Mouse (Mus musculus) neural tube, postnatal 0 days (tissue): ENCODE results near the gene Olfr1047. TPM values are rescaled to one million over a fixed set of nuclear protein-coding genes. Genes with fewer than 3 reads are reported as not detected.

Experiments used
- polyA plus RNA-seq: library from polyadenylated mRNA; unstranded; fragments of >200 nt; fragmentation: Nextera tagmentation; extraction: Ambion mirVana; gene quantifications from 2 replicates; pipeline ENCODE4 v1.2.1, GENCODE M21; 2015

The Olfr1047 gene
- polyA plus RNA-seq: not detected in 2 replicates

GRCm38 (mm10) chr2:86231301-86231700 is at the start of gene Olfr1047:
Olfr1047 (minus strand) TSS chr2:86231401.

GRCm38 (mm10) chr2:86278988-86279387 is 47.8 kb upstream of the Olfr1047 start, which contains the start of gene Olfr1051:
Olfr1051 (minus strand) TSS chr2:86279088.

DNA sequence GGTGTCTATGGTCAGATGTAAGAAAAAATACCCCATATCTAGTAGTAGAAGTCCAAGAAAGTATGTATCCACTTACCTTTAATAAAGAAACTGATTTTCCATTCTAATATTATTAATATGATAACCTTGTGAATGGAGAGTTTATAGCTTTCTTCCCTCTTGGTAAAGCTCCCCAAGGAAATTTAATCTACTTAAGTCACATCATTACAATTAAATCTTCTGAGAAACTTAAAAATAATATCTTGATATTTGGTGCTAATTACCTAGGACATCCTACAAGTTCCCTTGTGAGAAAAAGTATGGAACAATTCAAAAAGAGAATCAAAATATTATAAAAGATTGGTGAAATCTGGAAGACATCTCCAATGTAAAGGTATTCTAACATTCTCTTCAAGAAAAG is 27.0 kb upstream of the Olfr1047 start, which contains the start of gene Olfr1049:
Gene Olfr1049 (minus strand): TSS at position 101 of the 400 bp plus-strand sequence.

GRCm38 (mm10) chr2:86240189-86240588 is 9.0 kb upstream of the Olfr1047 start, which contains the start of gene Olfr1048:
Olfr1048 (minus strand) TSS chr2:86240289.

DNA sequence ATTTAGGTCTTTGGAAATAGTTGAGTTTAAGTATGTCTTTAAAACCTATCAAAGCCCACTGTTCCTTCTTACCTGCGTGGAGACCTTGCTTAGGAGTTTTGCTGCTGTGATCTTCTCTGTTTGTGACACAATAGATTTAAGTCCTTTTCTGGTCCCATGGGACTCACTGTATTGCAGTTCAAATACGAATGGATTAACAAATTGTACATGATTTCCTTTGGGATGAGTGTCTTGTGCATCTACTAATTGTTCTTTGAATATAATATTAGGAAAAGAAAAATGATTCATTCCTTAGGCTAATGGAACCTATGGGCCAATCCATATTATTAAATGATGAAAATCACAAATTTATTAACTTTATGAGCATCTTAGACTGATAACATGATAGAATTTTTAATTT is 12.0 kb downstream of the Olfr1047 start, which contains the start of gene Olfr1046:
Gene Olfr1046 (minus strand): TSS at position 101 of the 400 bp plus-strand sequence.

DNA sequence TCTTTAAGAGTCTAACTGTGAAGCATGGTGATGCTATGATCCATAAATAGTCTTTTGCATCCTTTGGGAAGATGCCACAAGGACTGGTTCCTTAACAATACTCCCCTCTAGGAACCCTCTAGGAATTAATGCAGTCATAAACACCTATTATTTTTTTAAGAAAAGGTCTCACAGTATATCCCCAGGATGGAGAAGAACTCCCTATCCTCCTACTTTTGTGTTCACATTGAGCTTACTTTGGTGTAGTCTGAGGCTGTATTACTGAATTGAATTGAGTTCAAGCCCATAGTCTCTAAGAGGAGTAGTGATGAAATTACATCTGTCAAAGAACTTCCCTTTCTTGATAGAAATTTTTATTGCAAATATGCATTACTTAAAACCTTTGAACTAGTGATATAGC is 28.3 kb downstream of the Olfr1047 start, which contains the start of gene Olfr1045:
Gene Olfr1045 (minus strand): TSS at position 101 of the 400 bp plus-strand sequence.

GRCm38 (mm10) chr2:86185583-86185982 is 45.6 kb downstream of the Olfr1047 start, which contains the start of gene Olfr52:
Olfr52 (minus strand) TSS chr2:86185683.

GRCm38 (mm10) chr2:86177720-86178119 is 53.5 kb downstream of the Olfr1047 start, which contains the start of gene Olfr1044:
Olfr1044 (minus strand) TSS chr2:86177820.

Other genes with a start within 250 kb of the Olfr1047 start
- not detected in 2 replicates for gene Olfr1031, start 241.1 kb downstream of the Olfr1047 start, polyA plus RNA-seq
- not detected in 2 replicates for gene Olfr1032, start 225.9 kb downstream of the Olfr1047 start, polyA plus RNA-seq
- gene Olfr1033, start 210.8 kb downstream of the Olfr1047 start, polyA plus RNA-seq: 1.1 and 1.4 TPM in 2 replicates
- not detected in 2 replicates for gene Olfr1034, start 185.5 kb downstream of the Olfr1047 start, polyA plus RNA-seq
- gene Olfr1036, start 157.4 kb downstream of the Olfr1047 start, polyA plus RNA-seq: not detected in 2 replicates
- not detected in 2 replicates for gene Olfr1037, start 144.0 kb downstream of the Olfr1047 start, polyA plus RNA-seq
- gene Olfr1039, start 95.5 kb downstream of the Olfr1047 start, polyA plus RNA-seq: not detected in 2 replicates
- gene Olfr1040, start 84.7 kb downstream of the Olfr1047 start, polyA plus RNA-seq: not detected in 2 replicates
- not detected in 2 replicates for gene Olfr1042, start 69.6 kb downstream of the Olfr1047 start, polyA plus RNA-seq
- not detected in 2 replicates for gene Olfr1043, start 63.9 kb downstream of the Olfr1047 start, polyA plus RNA-seq
- gene Olfr1044, start 53.6 kb downstream of the Olfr1047 start, polyA plus RNA-seq: not detected in 2 replicates
- not detected in 2 replicates for gene Olfr52, start 45.7 kb downstream of the Olfr1047 start, polyA plus RNA-seq
- gene Olfr1045, start 28.4 kb downstream of the Olfr1047 start, polyA plus RNA-seq: not detected in 2 replicates
- not detected in 2 replicates for gene Olfr1046, start 12.1 kb downstream of the Olfr1047 start, polyA plus RNA-seq
- not detected in 2 replicates for gene Olfr1048, start 8.9 kb upstream of the Olfr1047 start, polyA plus RNA-seq
- gene Olfr1049, start 26.9 kb upstream of the Olfr1047 start, polyA plus RNA-seq: not detected in 2 replicates
- not detected in 2 replicates for gene Olfr1051, start 47.7 kb upstream of the Olfr1047 start, polyA plus RNA-seq
- not detected in 2 replicates for gene Olfr1052, start 61.1 kb upstream of the Olfr1047 start, polyA plus RNA-seq
- gene Olfr1053, start 83.9 kb upstream of the Olfr1047 start, polyA plus RNA-seq: not detected in 2 replicates
- not detected in 2 replicates for gene Olfr1054, start 104.0 kb upstream of the Olfr1047 start, polyA plus RNA-seq
- not detected in 2 replicates for gene Olfr1055, start 118.9 kb upstream of the Olfr1047 start, polyA plus RNA-seq
- not detected in 2 replicates for gene Olfr1056, start 131.1 kb upstream of the Olfr1047 start, polyA plus RNA-seq
- gene Olfr1057, start 147.0 kb upstream of the Olfr1047 start, polyA plus RNA-seq: not detected in 2 replicates
- not detected in 2 replicates for gene Olfr1058, start 157.2 kb upstream of the Olfr1047 start, polyA plus RNA-seq
- not detected in 2 replicates for gene Olfr1061, start 182.6 kb upstream of the Olfr1047 start, polyA plus RNA-seq
- gene Olfr1062, start 195.3 kb upstream of the Olfr1047 start, polyA plus RNA-seq: not detected in 2 replicates
- not detected in 2 replicates for gene Olfr1065, start 219.2 kb upstream of the Olfr1047 start, polyA plus RNA-seq
- not detected in 2 replicates for gene Olfr1066, start 224.9 kb upstream of the Olfr1047 start, polyA plus RNA-seq